Comparison of ENCODE assay signal across 19 mouse cellular contexts in the genomic region with DNA sequence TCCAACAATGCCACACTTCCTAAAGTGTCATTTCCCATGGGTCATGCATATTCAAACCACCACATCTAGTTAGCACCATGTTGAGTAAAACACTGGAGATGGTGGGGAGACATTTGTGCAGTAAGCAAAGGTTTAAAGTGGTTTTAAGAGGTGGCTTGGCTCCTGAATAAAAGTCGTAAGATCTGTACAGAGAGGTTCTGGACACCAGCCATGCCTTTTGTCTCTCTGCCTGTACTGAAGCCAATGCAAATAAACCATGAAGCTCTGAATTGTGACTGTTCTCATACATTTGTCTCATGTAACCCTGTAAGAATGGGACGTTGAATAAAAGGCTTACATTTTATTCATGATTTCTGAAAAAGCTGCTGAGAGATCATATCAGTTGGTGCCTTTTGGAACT.
A peak's percentile ranks its signal among the peaks of the same experiment; 100 is the strongest.
DNase-seq lines count a peak whose midpoint lies in the region; ATAC-seq and TF ChIP-seq lines count a peak whose summit lies in the region.
"Had no signal": no experiment of that assay in that cellular context is flagged by ENCODE, and none has a peak within 500 bp of the region (broad histone marks: within the 10 kb centered on the region; RNA-seq: fewer than 3 reads in every experiment).

No protein-coding gene starts in this region.

- no peak overlapping the region for H3K9ac ChIP-seq in midbrain, embryonic 14.5 days (replicated peaks; ENCODE audit: low read length)
- H3K9ac ChIP-seq in midbrain, embryonic 16.5 days (ENCODE audit: low read depth, low read length), result no peak overlapping the region
- H3K9ac ChIP-seq: embryonic facial prominence, embryonic 12.5 days; forebrain, embryonic 12.5 days; heart, embryonic 13.5 days had no signal

- H3K4me2 ChIP-seq in midbrain, embryonic 14.5 days (ENCODE audit: low read length), result no peak overlapping the region
- H3K4me2 ChIP-seq in midbrain, embryonic 16.5 days (ENCODE audit: low read length), result no peak overlapping the region
- H3K4me2 ChIP-seq: embryonic facial prominence, embryonic 12.5 days; forebrain, embryonic 12.5 days; heart, embryonic 13.5 days had no signal

- no peak for TF ChIP-seq CTCF in lung, adult 2 months (IDR thresholded peaks at IDR 0.05; ENCODE audit: insufficient read depth, low read length)

- no peak overlapping the region for H3K4me3 ChIP-seq in lung, adult 2 months (replicated peaks; ENCODE audit: extremely low read depth, low read depth, low read length)
- no peak overlapping the region for H3K4me3 ChIP-seq in midbrain, embryonic 14.5 days (replicated peaks; ENCODE audit: low read depth, low read length)
- no peak overlapping the region for H3K4me3 ChIP-seq in midbrain, embryonic 16.5 days (ENCODE audit: low read depth, low read length)
- H3K4me3 ChIP-seq: embryonic facial prominence, embryonic 12.5 days; forebrain, embryonic 12.5 days; gastrocnemius, adult 2 months; heart, embryonic 13.5 days had no signal

- H3K9me3 ChIP-seq in midbrain, embryonic 14.5 days (ENCODE audit: control insufficient read depth, low read length), result no peaks in the 10 kb centered on the region
- no peaks in the 10 kb centered on the region for H3K9me3 ChIP-seq in midbrain, embryonic 16.5 days (replicated peaks; ENCODE audit: control insufficient read depth, low read length, poor library complexity, severe bottlenecking)
- H3K9me3 ChIP-seq: embryonic facial prominence, embryonic 12.5 days; forebrain, embryonic 12.5 days; heart, embryonic 13.5 days had no signal

- no peak overlapping the region for H3K27ac ChIP-seq in midbrain, embryonic 14.5 days (replicated peaks; ENCODE audit: low read depth, low read length)
- H3K27ac ChIP-seq in midbrain, embryonic 16.5 days (ENCODE audit: low read length), result no peak overlapping the region
- H3K27ac ChIP-seq: embryonic facial prominence, embryonic 12.5 days; forebrain, embryonic 12.5 days; gastrocnemius, adult 2 months; heart, embryonic 13.5 days had no signal

- WGBS in lung, adult 2 months, result 51% methylated on average over 2 of the region's 2 CpGs
- WGBS in midbrain, embryonic 14.5 days, result 51% methylated on average over 2 of the region's 2 CpGs
- 38% methylated on average over 2 of the region's 2 CpGs for WGBS in midbrain, embryonic 16.5 days

- H3K36me3 ChIP-seq in midbrain, embryonic 14.5 days (ENCODE audit: control insufficient read depth, insufficient read depth, low read length), result no peaks in the 10 kb centered on the region
- H3K36me3 ChIP-seq in midbrain, embryonic 16.5 days (ENCODE audit: control insufficient read depth, insufficient read depth, low read length), result no peaks in the 10 kb centered on the region
- H3K36me3 ChIP-seq: embryonic facial prominence, embryonic 12.5 days; forebrain, embryonic 12.5 days; heart, embryonic 13.5 days had no signal

- no peak for ATAC-seq in midbrain, embryonic 14.5 days (ENCODE audit: low FRiP score, low TSS enrichment)
- ATAC-seq in midbrain, embryonic 16.5 days, result no peak
- ATAC-seq: hindbrain, embryonic 16.5 days had no signal

- no peaks in the 10 kb centered on the region for H3K4me1 ChIP-seq in lung, adult 2 months (ENCODE audit: control insufficient read depth, insufficient read depth, low read length)
- no peaks in the 10 kb centered on the region for H3K4me1 ChIP-seq in midbrain, embryonic 14.5 days (ENCODE audit: control insufficient read depth, insufficient read depth, low read length)
- H3K4me1 ChIP-seq in midbrain, embryonic 16.5 days (ENCODE audit: control insufficient read depth, insufficient read depth, low read length), result no peaks in the 10 kb centered on the region
- H3K4me1 ChIP-seq: embryonic facial prominence, embryonic 12.5 days; forebrain, embryonic 12.5 days; heart, embryonic 13.5 days had no signal

- no peaks in the 10 kb centered on the region for H3K27me3 ChIP-seq in midbrain, embryonic 14.5 days (ENCODE audit: control insufficient read depth, insufficient read depth, low read length)
- H3K27me3 ChIP-seq in midbrain, embryonic 16.5 days (ENCODE audit: control insufficient read depth, insufficient read depth, low read depth, low read length), result no peaks in the 10 kb centered on the region
- H3K27me3 ChIP-seq: embryonic facial prominence, embryonic 12.5 days; forebrain, embryonic 12.5 days; heart, embryonic 13.5 days had no signal

- peak; percentile 24 to 54 for DNase-seq in lung, adult 18-20 months
- DNase-seq in lung, adult 2 months, result no peak
- DNase-seq in midbrain, embryonic 14.5 days, result peak; percentile 10
- DNase-seq in lung, postnatal 25 days (ENCODE audit: low spot score), result peak; percentile 10
- no peak for DNase-seq in spleen, postnatal 14 days (ENCODE audit: low spot score in 2 of 2)
- DNase-seq: adrenal gland, adult 8-10 months; adrenal gland, postnatal 36 days; cerebellum, adult 11 months; cerebellum, adult 8-10 months; cerebellum, postnatal 14 days; embryo, embryonic 11 days; gastrocnemius, adult 2 months; gastrocnemius, postnatal 25 days; heart, postnatal 36 days had no signal

- TF ChIP-seq POLR2A in lung, adult 2 months (IDR thresholded peaks at IDR 0.05; ENCODE audit: borderline replicate concordance, extremely low read depth, low read depth, low read length), result no peak

Comparison
In these comparisons a context has a peak if more than half of its experiments do, and no peak if none do; other contexts are left out.
1. DNase-seq: peak in lung, adult 18-20 months (2 of 2), midbrain, embryonic 14.5 days (single experiment) and lung, postnatal 25 days (single experiment); none in lung, adult 2 months (single experiment) and spleen, postnatal 14 days (0 of 2).